ENCODE assay signal across 9 mouse cellular contexts in the genomic region with DNA sequence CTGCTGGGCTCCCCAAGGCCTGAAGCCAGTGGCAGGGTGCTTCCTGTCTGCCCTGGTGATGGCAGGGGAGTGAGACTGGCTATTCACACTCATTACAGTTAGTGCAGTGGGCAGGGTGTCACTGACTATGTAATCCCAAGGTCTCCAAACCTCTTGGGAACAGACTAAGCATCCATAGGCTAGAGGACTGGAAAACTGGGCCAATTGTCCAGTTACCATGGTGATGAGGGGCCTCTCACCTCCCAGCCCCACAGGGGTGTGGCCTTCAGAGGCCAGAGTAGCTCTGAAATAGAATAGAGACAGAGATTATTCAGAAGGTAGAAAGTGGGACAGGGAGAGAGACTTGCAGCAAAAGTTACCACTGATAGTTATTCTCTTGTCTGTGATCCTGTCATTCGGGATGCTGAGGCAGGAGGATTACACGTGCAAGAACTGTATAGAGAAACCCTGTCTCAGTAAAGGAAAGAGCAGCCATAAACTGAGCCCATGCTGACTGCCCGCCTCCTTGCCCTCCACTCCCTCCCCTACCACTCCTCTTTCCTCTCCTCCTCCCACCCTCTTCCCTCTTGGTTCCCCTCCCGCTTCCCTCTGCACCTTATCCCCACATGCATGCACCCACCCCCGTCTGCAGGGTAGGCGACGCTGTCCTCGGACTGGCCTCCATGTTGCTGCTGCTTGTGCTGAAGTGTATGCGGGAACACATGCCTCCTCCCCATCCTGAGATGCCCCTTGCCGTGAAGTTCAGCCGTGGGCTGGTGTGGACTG. TPM values are rescaled to one million over a fixed set of nuclear protein-coding genes. Genes with fewer than 3 reads are reported as not detected.
DNase-seq lines count a peak whose midpoint lies in the region; ATAC-seq and TF ChIP-seq lines count a peak whose summit lies in the region.
"Had no signal": no experiment of that assay in that cellular context is flagged by ENCODE, and none has a peak within 500 bp of the region (broad histone marks: within the 10 kb centered on the region; RNA-seq: fewer than 3 reads in every experiment).

No protein-coding gene starts in this region.

- H3K36me3 ChIP-seq in ES-E14 (ENCODE audit: control insufficient read depth, insufficient read depth, low read length, poor library complexity, severe bottlenecking): no peaks in the 10 kb centered on the region; the same call in 1 of the 2 replicates
- H3K36me3 ChIP-seq in forebrain, postnatal 0 days (ENCODE audit: insufficient read depth): no peaks in the 10 kb centered on the region

- in situ Hi-C loops in ES-E14 (cut with MboI; ENCODE audit: low sequenced_read_pairs in 2 of 2, unreplicated experiment in 2 of 2): no loop called here

- peak overlapping the region; percentile 37; the same call in 1 of the 2 replicates for H3K9ac ChIP-seq in ES-E14 (ENCODE audit: insufficient read depth, low read depth, low read length, poor library complexity, severe bottlenecking)
- no peak overlapping the region for H3K9ac ChIP-seq in forebrain, postnatal 0 days
- H3K9ac ChIP-seq: limb, embryonic 15.5 days had no signal

- intact Hi-C loops in left cerebral cortex, adult 2 months (cut with DNase I): loop anchor here (1.0 kb wide), 1 partner anchor 58 kb away; no protein-coding TSS in a partner anchor

- H3K4me3 ChIP-seq in ES-E14 (ENCODE audit: insufficient read depth in 1 of 2, low read depth in 1 of 2, low read length in 2 of 2, poor library complexity in 1 of 2, severe bottlenecking in 1 of 2): peak overlapping the region in 1 of 2 experiments; percentile 10; a peak in 1 of 4 replicates
- peak overlapping the region; percentile 11; the same call in 1 of the 2 replicates for H3K4me3 ChIP-seq in forebrain, postnatal 0 days (ENCODE audit: low read depth, low read length)
- no peak overlapping the region for H3K4me3 ChIP-seq in left cerebral cortex, adult 2 months
- H3K4me3 ChIP-seq: limb, embryonic 15.5 days had no signal

- no peak overlapping the region; the same call in 1 of the 2 replicates for H3K27ac ChIP-seq in ES-E14 (ENCODE audit: insufficient read depth, low read depth, low read length, poor library complexity, severe bottlenecking)
- H3K27ac ChIP-seq in forebrain, postnatal 0 days (ENCODE audit: low read depth, low read length): no peak overlapping the region
- no peak overlapping the region for H3K27ac ChIP-seq in left cerebral cortex, adult 2 months
- H3K27ac ChIP-seq: limb, embryonic 15.5 days had no signal

- no peak for TF ChIP-seq CTCF in forebrain, postnatal 0 days (IDR thresholded peaks at IDR 0.05; ENCODE audit: low read depth)
- TF ChIP-seq CTCF in left cerebral cortex, adult 2 months (IDR thresholded peaks at IDR 0.05): no peak

- H3K27me3 ChIP-seq in forebrain, postnatal 0 days (ENCODE audit: insufficient read depth, low read length): no peaks in the 10 kb centered on the region
- H3K27me3 ChIP-seq: limb, embryonic 15.5 days had no signal

- no peak for DNase-seq in ES-E14 (ENCODE audit: low read depth, low spot score)
- DNase-seq in Muller cell, postnatal 12 days (ENCODE audit: inconsistent ontology term): peak; percentile 12
- no peak for DNase-seq in forebrain, postnatal 0 days
- no peak for DNase-seq in spleen, postnatal 4 days (ENCODE audit: low spot score in 2 of 2)
- DNase-seq in layer of hippocampus, postnatal 10 days (ENCODE audit: low spot score in 2 of 2): no peak
- no peak for DNase-seq in left cerebral cortex, adult 2 months (ENCODE audit: extremely low spot score in 1 of 2, low spot score in 2 of 2)
- no peak for DNase-seq in adrenal gland, postnatal 14 days

- peaks cover 0 to 7% of the 10 kb centered on the region in 2 experiments; a peak in 1 of 4 replicates for H3K4me1 ChIP-seq in ES-E14 (ENCODE audit: control insufficient read depth in 2 of 2, insufficient read depth in 2 of 2, low read length in 2 of 2, poor library complexity in 1 of 2)
- H3K4me1 ChIP-seq in forebrain, postnatal 0 days (ENCODE audit: insufficient read depth): no peaks in the 10 kb centered on the region
- H3K4me1 ChIP-seq: limb, embryonic 15.5 days had no signal

- H3K9me3 ChIP-seq in ES-E14 (ENCODE audit: control insufficient read depth, insufficient read depth, low read depth, low read length): no peaks in the 10 kb centered on the region
- H3K9me3 ChIP-seq in forebrain, postnatal 0 days (ENCODE audit: low read length): no peaks in the 10 kb centered on the region

- peak overlapping the region; percentile 38 for H3K4me2 ChIP-seq in forebrain, postnatal 0 days (ENCODE audit: low read depth)
- H3K4me2 ChIP-seq: limb, embryonic 15.5 days had no signal

- 19% methylated on average over 11 of the region's 11 CpGs for WGBS in forebrain, postnatal 0 days

- ATAC-seq in forebrain, postnatal 0 days: peak; percentile 47
- ATAC-seq in megakaryocyte-erythroid progenitor cell, adult 5-6 weeks (replicated peaks; ENCODE audit: low FRiP score, low TSS enrichment, poor library complexity, severe bottlenecking): peak; percentile 66

TF ChIP-seq in ES-E14, 5 proteins besides CTCF, POLR2A, EP300 and RAD21:
- no peak for TF ChIP-seq CHD2 (IDR thresholded peaks at IDR 0.05; ENCODE audit: low read depth, low read length)
- no peak for TF ChIP-seq ZNF384 (IDR thresholded peaks at IDR 0.05; ENCODE audit: low read depth, low read length)
- TF ChIP-seq HCFC1 (IDR thresholded peaks at IDR 0.05; ENCODE audit: borderline replicate concordance, insufficient read depth, low read length): no peak
- no peak for TF ChIP-seq MAFK (IDR thresholded peaks at IDR 0.05; ENCODE audit: insufficient read depth, low read depth, low read length)
- no peak for TF ChIP-seq ZC3H11A (IDR thresholded peaks at IDR 0.05; ENCODE audit: borderline replicate concordance, low read depth, low read length)

RNA-seq across cellular contexts. Expression of a gene that starts 7.6 kb away (rescaled TPM):
- total RNA-seq in ES-E14 (2012; rRNA removed): 4.4 and 7.4 TPM in 2 replicates
- 3.8 and 4.8 TPM in 2 replicates for total RNA-seq in forebrain, postnatal 0 days (2014; rRNA removed)
- 2.2 and 3.6 TPM in 2 replicates for polyA plus RNA-seq in forebrain, postnatal 0 days (2015; fragmentation: Nextera tagmentation; extraction: Ambion mirVana)
- total RNA-seq in megakaryocyte-erythroid progenitor cell, adult 5-6 weeks (2014; fragmentation: Nextera tagmentation): 1.7 and 4.4 TPM in 2 replicates
- 0.65 and 1.5 TPM in 2 replicates for total RNA-seq in megakaryocyte-erythroid progenitor cell, adult 5-6 weeks (2017)
- 1 to 10 TPM; 5.4 to 6.3 TPM for total RNA-seq in layer of hippocampus, postnatal 10 days (2021)
- 1 to 10 TPM; 3.9 TPM for total RNA-seq in left cerebral cortex, adult 2 months (2021)
- total RNA-seq in adrenal gland, postnatal 14 days (2021): 7.5 and 9.7 TPM in 2 replicates

RNA-seq across cellular contexts. Expression of a gene that starts 7.6 kb away (rescaled TPM):
- 3.4 and 4.9 TPM in 2 replicates for total RNA-seq in ES-E14 (2012; rRNA removed)
- total RNA-seq in forebrain, postnatal 0 days (2014; rRNA removed): 4.7 and 8.8 TPM in 2 replicates
- polyA plus RNA-seq in forebrain, postnatal 0 days (2015; fragmentation: Nextera tagmentation; extraction: Ambion mirVana): 2.4 and 5.0 TPM in 2 replicates
- 6.3 and 11.9 TPM in 2 replicates for total RNA-seq in megakaryocyte-erythroid progenitor cell, adult 5-6 weeks (2014; fragmentation: Nextera tagmentation)
- total RNA-seq in megakaryocyte-erythroid progenitor cell, adult 5-6 weeks (2017): 3.6 and 5.1 TPM in 2 replicates
- 1 to 10 TPM; 4.7 to 5.1 TPM for total RNA-seq in layer of hippocampus, postnatal 10 days (2021)
- total RNA-seq in left cerebral cortex, adult 2 months (2021): 1 to 10 TPM; 4.6 to 5.0 TPM
- 14.8 and 15.7 TPM in 2 replicates for total RNA-seq in adrenal gland, postnatal 14 days (2021)

RNA-seq across cellular contexts. Expression of a gene that starts 29.9 kb away (rescaled TPM):
- 30.4 and 37.3 TPM in 2 replicates for total RNA-seq in ES-E14 (2012; rRNA removed)
- 5.1 and 8.6 TPM in 2 replicates for total RNA-seq in forebrain, postnatal 0 days (2014; rRNA removed)
- polyA plus RNA-seq in forebrain, postnatal 0 days (2015; fragmentation: Nextera tagmentation; extraction: Ambion mirVana): 0.78 and 1.1 TPM in 2 replicates
- 87.9 and 107 TPM in 2 replicates for total RNA-seq in megakaryocyte-erythroid progenitor cell, adult 5-6 weeks (2014; fragmentation: Nextera tagmentation)
- 69.3 and 77.1 TPM in 2 replicates for total RNA-seq in megakaryocyte-erythroid progenitor cell, adult 5-6 weeks (2017)
- total RNA-seq in layer of hippocampus, postnatal 10 days (2021): 1 to 10 TPM; 3.8 TPM
- 1 to 10 TPM; 3.4 to 3.9 TPM for total RNA-seq in left cerebral cortex, adult 2 months (2021)
- 25.6 and 28.0 TPM in 2 replicates for total RNA-seq in adrenal gland, postnatal 14 days (2021)

RNA-seq across cellular contexts. Expression of a gene that starts 55.4 kb away (rescaled TPM):
- 0.22 and 0.58 TPM in 2 replicates for total RNA-seq in ES-E14 (2012; rRNA removed)
- total RNA-seq in forebrain, postnatal 0 days (2014; rRNA removed): 0.85 and 1.6 TPM in 2 replicates
- 0.28 and 0.34 TPM in 2 replicates for polyA plus RNA-seq in forebrain, postnatal 0 days (2015; fragmentation: Nextera tagmentation; extraction: Ambion mirVana)
- not detected in 2 replicates for total RNA-seq in megakaryocyte-erythroid progenitor cell, adult 5-6 weeks (2014; fragmentation: Nextera tagmentation)
- not detected in 2 replicates for total RNA-seq in megakaryocyte-erythroid progenitor cell, adult 5-6 weeks (2017)
- under 1 TPM; 0.25 to 0.38 TPM for total RNA-seq in layer of hippocampus, postnatal 10 days (2021)
- total RNA-seq in left cerebral cortex, adult 2 months (2021): under 1 TPM; 0.19 to 0.27 TPM
- total RNA-seq in adrenal gland, postnatal 14 days (2021): 0.30 and 0.38 TPM in 2 replicates
